Mouse (Mus musculus) macrophage (primary cell): ENCODE measurements around the gene Josd2. TPM values are rescaled to one million over a fixed set of nuclear protein-coding genes. Genes with fewer than 3 reads are reported as not detected.

Source experiments
- H3K27ac ChIP-seq: fragments of 350-480 bp; formaldehyde crosslinking; 2 replicates; pipeline ENCODE4 v1.9.0; 2021
- H3K36me3 ChIP-seq: fragments of 350-480 bp; formaldehyde crosslinking; 2 replicates; pipeline ENCODE4 v1.9.0; 2021; ENCODE audit errors: inconsistent target
- H3K4me3 ChIP-seq: fragments of 350-480 bp; formaldehyde crosslinking; 2 replicates; pipeline ENCODE4 v1.9.0; 2021; ENCODE audit errors: inconsistent target
- H3K79me2 ChIP-seq: fragments of 350-480 bp; formaldehyde crosslinking; 2 replicates; pipeline ENCODE4 v1.9.0; 2021; ENCODE audit errors: inconsistent target
- WGBS: methylation state at CpG from one replicate; pipeline ENCODE4 v1.1.7; 2026; ENCODE audit warnings: inconsistent platforms; ENCODE audit not compliant: missing documents; 5-methylcytosine and 5-hydroxymethylcytosine counted together
- polyA plus RNA-seq: library from polyadenylated mRNA; stranded (reverse); fragments of 250-400 nt; gene quantifications from 3 replicates; pipeline ENCODE4 v1.2.4, GENCODE M21; 2018; ENCODE audit warnings: inconsistent platforms

Josd2 gene
- polyA plus RNA-seq, 1 experiment from 2014 or later: 12.5 TPM

DNA sequence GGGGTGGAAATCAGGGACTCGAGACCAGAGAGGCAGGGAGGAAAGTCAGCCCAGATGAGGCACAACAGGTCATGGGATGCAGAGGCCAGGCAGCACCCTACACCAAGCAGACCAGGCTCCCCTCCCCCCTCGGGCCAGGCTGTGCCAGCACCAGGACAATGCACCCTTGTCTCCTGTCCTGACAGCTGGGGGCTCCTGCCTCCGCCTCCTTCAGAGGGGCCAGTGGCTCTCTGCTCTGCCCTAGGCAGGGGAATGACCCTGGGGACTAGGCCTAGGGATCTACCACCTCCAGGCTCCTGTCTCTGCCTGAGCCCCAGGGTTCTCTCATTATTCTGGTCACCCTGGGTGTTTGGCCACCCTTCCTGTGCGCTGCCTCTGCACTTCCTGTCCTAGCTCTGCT lies 6.6 kb downstream of the Josd2 start:
- WGBS: 49% methylated on average over 3 of the region's 4 CpGs
- no peak overlapping the region for H3K27ac ChIP-seq
- H3K79me2 ChIP-seq: no peaks in the 10 kb centered on the region
- no peaks in the 10 kb centered on the region for H3K36me3 ChIP-seq
- H3K4me3 ChIP-seq: no peak overlapping the region

GRCm38 (mm10) chr7:44475046-44475614 lies 7.3 kb downstream of the Josd2 start:
- Histone ChIP-seq H3K27ac (no peak overlapping the region), H3K36me3 (no peaks in the 10 kb centered on the region), H3K4me3 (no peak overlapping the region), H3K79me2 (no peaks in the 10 kb centered on the region)
- 24% methylated on average over 3 of the region's 5 CpGs for WGBS

DNA sequence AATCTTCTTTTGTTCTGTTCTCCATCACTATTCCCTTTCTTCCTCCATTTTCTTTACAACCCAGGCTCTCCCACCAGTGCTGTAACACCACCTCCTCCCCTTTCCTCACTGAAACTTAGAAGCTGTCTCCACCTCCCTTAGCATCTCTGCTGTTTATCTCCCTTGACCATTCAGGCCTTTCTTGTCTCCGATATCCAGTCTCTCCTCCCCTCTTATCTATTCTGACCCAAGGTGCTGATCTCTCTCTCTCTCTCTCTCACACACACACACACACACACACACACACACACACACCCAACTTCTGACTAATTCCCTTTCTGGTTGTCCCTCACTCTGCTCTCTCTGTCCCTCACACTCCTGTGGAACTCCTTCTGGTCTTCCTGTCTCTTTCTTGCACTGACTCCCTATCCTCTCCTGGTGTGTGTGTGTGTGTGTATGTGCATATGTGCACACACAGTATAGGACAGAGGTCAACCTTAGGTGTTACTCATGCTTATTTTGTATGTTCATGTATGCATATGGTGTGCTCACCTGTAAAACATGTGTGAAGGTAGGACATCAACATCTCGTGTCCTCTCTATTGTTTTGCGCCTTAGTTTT lies 15.2 kb downstream of the Josd2 start:
- no peaks in the 10 kb centered on the region for H3K79me2 ChIP-seq
- H3K27ac ChIP-seq: no peak overlapping the region
- H3K4me3 ChIP-seq: no peak overlapping the region
- no peaks in the 10 kb centered on the region for H3K36me3 ChIP-seq
- 70% methylated on average over 3 of the region's 3 CpGs for WGBS

GRCm38 (mm10) chr7:44484109-44484508 lies 16.3 kb downstream of the Josd2 start:
- no peak overlapping the region for H3K4me3 ChIP-seq
- H3K27ac ChIP-seq: no peak overlapping the region
- H3K36me3 ChIP-seq: no peaks in the 10 kb centered on the region
- H3K79me2 ChIP-seq: no peaks in the 10 kb centered on the region
- 100% methylated on average over 1 of the region's 1 CpGs for WGBS

GRCm38 (mm10) chr7:44484841-44485571 lies 17.2 kb downstream of the Josd2 start:
- 60% methylated on average over 4 of the region's 5 CpGs for WGBS
- H3K36me3 ChIP-seq: no peaks in the 10 kb centered on the region
- no peak overlapping the region for H3K27ac ChIP-seq
- no peak overlapping the region for H3K4me3 ChIP-seq
- no peaks in the 10 kb centered on the region for H3K79me2 ChIP-seq

GRCm38 (mm10) chr7:44485572-44486195 lies 17.9 kb downstream of the Josd2 start:
- H3K27ac ChIP-seq: no peak overlapping the region
- H3K4me3 ChIP-seq: no peak overlapping the region
- 85% methylated on average over 6 of the region's 7 CpGs for WGBS

DNA sequence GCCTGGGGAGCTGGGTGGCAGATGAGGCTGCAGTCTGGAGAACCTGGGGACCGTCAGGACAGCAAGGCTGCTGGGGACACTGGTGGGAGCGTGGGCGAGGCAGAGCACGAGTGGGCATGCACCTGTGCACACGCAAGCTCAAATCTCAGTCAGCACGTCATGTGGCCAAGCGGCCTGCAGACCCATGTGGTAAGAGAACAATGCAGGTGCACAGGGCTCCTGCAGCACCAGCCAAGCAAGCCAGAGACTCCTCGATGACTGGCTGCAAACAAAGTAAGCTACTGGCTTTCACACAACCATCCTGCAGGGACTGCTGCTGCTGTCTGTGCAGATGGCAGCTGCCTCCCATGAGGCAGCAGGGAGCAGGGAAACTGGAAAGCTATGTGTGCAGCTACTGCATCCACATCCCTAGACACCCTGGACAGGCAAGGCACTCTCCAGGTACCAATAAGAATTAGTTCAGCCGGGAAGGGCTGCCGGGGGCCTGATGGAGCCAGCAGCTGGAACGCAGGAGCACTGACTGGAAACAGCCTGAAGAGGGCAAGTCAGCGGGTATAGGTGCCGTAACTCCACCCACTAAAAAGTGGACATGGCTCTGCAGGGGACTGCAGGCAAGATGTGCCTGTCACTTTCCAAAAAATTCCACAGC lies 19.3 kb downstream of the Josd2 start:
- Histone ChIP-seq H3K4me3 (no peak overlapping the region), H3K27ac (no peak overlapping the region), H3K36me3 (peaks cover 6% of the 10 kb centered on the region; the same call in 1 of the 2 replicates), H3K79me2 (no peaks in the 10 kb centered on the region)
- WGBS: 96% methylated on average over 12 of the region's 13 CpGs

More at GRCm38 (mm10) chr7:44485572-44486195, 17.9 kb downstream of the Josd2 start:
- H3K79me2 ChIP-seq: no peaks in the 10 kb centered on the region
- H3K36me3 ChIP-seq: no peaks in the 10 kb centered on the region

DNA sequence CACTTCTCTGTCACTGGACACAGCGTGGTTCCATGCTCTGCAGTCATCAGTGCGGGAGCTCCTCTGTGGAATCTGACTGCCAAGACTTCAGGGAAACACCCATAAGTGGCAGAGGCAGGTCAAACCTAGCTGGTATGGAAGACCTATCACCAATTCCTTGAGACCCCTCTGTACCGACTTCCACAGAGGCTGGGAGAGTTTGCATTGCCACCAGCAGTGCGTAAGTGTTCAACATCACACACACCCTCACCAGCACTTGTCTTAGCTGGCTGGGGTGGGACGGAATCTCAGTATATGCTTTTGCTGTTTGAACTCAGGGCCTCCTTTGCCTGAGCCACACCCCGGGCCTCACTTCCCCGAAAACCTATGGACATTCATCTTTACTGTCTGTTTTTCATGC lies 20.2 kb downstream of the Josd2 start:
- peaks cover 11% of the 10 kb centered on the region; the same call in 1 of the 2 replicates for H3K36me3 ChIP-seq
- H3K79me2 ChIP-seq: no peaks in the 10 kb centered on the region
- WGBS: 88% methylated on average over 7 of the region's 7 CpGs
- H3K27ac ChIP-seq: no peak overlapping the region
- no peak overlapping the region for H3K4me3 ChIP-seq

- WGBS: 92% methylated on average over 8 of the region's 8 CpGs
- Histone ChIP-seq H3K79me2 (no peaks in the 10 kb centered on the region), H3K36me3 (peaks cover 11% of the 10 kb centered on the region; the same call in 1 of the 2 replicates), H3K27ac (no peak overlapping the region), H3K4me3 (no peak overlapping the region)
Observed at GRCm38 (mm10) chr7:44488545-44488944, 20.8 kb downstream of the Josd2 start.

GRCm38 (mm10) chr7:44490281-44490680 lies 22.5 kb downstream of the Josd2 start:
- 83% methylated on average over 4 of the region's 4 CpGs for WGBS
- Histone ChIP-seq H3K27ac (no peak overlapping the region), H3K36me3 (peaks cover 11% of the 10 kb centered on the region; the same call in 1 of the 2 replicates), H3K79me2 (peaks cover 12% of the 10 kb centered on the region), H3K4me3 (no peak overlapping the region)

GRCm38 (mm10) chr7:44491391-44491790 lies 23.6 kb downstream of the Josd2 start:
- H3K79me2 ChIP-seq: peaks cover 18% of the 10 kb centered on the region
- H3K36me3 ChIP-seq: peaks cover 11% of the 10 kb centered on the region; the same call in 1 of the 2 replicates
- 98% methylated on average over 5 of the region's 5 CpGs for WGBS
- no peak overlapping the region for H3K4me3 ChIP-seq
- H3K27ac ChIP-seq: no peak overlapping the region

- Histone ChIP-seq H3K36me3 (peaks cover 11% of the 10 kb centered on the region; the same call in 1 of the 2 replicates), H3K27ac (no peak overlapping the region), H3K4me3 (no peak overlapping the region), H3K79me2 (peaks cover 18% of the 10 kb centered on the region)
- 96% methylated on average over 21 of the region's 21 CpGs for WGBS
Observed at GRCm38 (mm10) chr7:44492166-44492826, 24.5 kb downstream of the Josd2 start.

- Histone ChIP-seq H3K27ac (no peak overlapping the region), H3K79me2 (peaks cover 18% of the 10 kb centered on the region), H3K4me3 (no peak overlapping the region), H3K36me3 (peaks cover 11% of the 10 kb centered on the region; the same call in 1 of the 2 replicates)
- 93% methylated on average over 12 of the region's 12 CpGs for WGBS
Observed at GRCm38 (mm10) chr7:44494681-44495080, 26.9 kb downstream of the Josd2 start.

- 92% methylated on average over 7 of the region's 7 CpGs for WGBS
- Histone ChIP-seq H3K79me2 (peaks cover 18% of the 10 kb centered on the region), H3K4me3 (no peak overlapping the region), H3K36me3 (peaks cover 11% of the 10 kb centered on the region; the same call in 1 of the 2 replicates), H3K27ac (no peak overlapping the region)
Observed at GRCm38 (mm10) chr7:44495086-44495485, 27.3 kb downstream of the Josd2 start.
